Mouse (Mus musculus) frontal cortex, postnatal 25 days (tissue): Measurements from ENCODE around the gene Wrnip1.

Experiments
- DNase-seq, 2 experiments: peaks; one replicate each; pipeline ENCODE4 v3.0.0; 2022; ENCODE audit warnings: low spot score in 2 of 2

Wrnip1 gene

DNA sequence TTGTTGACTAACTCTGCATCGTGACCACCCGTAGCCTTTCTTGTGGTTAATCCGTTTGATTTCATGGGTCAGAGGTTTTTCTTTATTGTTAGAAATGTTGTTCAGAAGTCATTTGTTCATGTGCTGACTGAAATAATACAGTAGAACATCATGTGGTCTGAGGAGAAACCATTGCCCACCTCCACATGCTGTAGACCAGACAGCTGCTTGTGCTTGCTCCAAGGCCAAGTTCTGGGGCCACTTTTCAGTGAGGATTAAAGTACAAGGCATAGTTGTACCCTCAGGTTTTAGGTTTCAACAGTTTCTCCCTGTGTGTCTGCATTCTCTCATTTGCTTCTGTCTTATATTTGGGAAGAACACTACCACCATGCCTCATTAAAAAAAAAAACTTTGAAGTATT is 5.8 kb downstream of the Wrnip1 start:
- no peak for DNase-seq

- no peak for DNase-seq
Measured at GRCm38 (mm10) chr13:32819241-32819640, 17.4 kb downstream of the Wrnip1 start.

DNA sequence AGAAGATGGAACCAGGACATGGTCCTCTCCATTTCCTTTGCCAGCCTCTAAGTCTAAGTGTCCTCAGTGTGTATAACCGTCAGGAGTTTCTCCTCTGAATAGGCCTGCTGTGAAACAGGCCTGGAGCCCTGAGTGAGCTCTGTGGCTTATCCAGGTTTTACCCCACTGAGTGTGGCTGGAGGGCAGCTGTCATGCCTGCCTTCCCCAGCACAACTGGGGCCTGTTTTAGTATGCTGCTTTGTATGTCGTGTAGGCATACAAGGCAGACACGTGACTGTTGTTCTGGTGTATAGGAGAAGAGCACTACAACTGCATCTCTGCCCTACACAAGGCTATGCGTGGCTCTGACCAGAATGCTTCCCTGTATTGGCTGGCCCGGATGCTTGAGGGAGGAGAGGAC is 18.1 kb downstream of the Wrnip1 start:
- no peak for DNase-seq

DNA sequence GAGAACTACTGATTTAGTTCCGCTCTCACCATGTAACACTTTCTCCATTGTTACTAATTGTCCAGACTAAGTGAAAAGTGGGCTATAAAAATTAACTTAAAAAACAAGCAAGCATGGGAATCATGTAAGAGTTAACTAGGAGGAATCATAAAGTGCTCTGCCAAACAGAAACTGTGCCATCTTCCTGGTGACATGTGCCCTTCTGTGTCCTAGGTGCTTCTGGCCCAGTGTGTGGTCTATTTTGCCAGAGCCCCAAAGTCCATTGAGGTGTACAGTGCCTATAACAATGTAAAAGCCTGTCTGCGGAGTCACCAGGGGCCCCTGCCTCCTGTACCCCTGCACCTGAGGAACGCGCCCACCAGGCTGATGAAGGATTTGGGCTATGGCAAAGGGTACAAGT is 19.8 kb downstream of the Wrnip1 start:
- DNase-seq, result no peak

DNA sequence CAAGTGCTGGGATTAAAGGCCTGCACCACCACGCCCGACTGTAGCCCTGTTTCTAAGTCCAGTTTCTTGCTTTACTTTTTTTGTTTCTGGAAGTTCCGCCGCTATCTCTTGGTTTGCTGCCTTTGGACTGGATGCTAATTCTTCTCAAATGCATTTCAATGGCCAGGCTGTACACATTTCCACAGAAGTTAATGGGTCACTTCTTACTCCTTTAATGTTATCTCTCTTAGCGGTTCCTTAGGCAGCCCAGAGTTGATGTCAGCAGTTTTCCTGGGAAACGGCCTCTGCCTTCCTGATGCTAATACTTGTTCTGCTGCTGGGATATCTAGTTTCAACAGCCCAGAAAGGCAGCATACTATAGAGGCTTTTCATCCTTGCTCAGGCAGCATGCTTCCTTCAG is 21.3 kb downstream of the Wrnip1 start:
- DNase-seq, result no peak

GRCm38 (mm10) chr13:32824377-32825330 is 22.8 kb downstream of the Wrnip1 start:
- no peak for DNase-seq

DNA sequence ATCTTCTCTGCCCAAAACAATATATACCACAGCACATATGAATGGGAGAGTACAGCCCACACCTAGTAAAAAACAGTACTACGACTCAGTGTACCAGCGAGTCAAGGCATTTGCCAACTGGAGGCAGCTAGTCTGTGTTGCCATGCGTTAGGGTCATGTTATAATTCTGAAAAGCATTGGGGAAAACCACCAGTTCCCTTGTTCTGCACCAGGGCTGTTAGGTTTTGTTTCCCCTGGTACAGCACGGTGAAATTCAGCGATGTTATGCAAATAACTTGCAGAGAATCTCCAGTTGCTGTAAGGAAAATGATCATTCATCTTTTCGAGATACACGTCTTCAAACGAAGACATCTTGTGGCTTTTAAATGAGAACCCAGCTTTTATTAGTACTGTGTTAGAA is 23.7 kb downstream of the Wrnip1 start:
- no peak for DNase-seq

DNA sequence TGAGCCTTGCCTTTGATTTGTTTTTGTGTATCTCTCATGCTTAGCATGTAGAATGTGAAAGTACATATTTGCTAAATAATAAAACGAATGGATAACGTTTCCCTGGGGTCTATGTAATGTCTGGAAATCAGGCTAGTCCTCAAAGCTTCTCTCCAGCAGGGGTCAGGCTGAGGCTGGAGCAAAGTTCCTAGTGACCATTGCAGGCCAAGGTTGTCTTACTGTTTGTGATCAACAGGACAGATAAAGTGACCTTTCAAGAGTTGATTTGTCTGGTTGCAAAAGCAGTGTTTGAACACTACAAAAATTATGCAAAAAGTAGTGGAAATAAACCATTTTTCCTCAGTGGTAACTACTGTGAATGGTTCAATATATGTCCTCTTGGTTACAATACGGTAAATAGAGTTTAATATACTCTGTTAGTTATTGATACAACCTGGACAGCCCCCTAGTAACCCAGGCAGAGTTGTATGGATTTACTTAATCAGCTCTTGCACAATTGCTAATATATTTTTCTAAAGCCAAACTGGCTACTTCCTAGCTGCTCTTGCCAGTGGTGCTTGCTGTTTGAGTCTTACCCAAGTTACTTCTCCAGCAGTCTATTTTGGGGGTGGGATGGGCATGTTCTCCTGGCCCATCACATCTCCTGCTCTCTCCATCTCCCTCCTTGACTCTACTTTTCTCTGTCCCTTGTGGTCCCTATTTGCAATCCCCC is 25.4 kb downstream of the Wrnip1 start:
- no peak for DNase-seq

DNA sequence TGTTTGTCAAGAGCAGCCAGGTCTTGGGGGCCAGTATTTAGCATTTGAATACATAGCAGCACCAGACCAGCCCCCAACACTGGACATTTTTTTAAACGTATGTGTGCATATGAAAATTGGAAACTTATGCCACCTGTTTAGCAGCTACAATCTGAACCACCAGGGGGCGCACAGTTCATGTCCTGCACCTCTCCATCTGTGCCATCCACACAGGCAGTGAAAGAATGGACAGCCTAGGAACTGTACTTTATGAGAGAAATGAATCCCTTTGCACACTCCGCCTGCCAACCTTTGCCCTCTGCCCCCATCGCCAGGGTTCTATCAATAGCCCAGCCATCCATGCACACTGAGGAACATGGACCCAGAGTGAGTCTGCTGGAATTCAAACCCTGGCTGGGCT is 26.1 kb downstream of the Wrnip1 start:
- DNase-seq, result peak; percentile 43 to 49

GRCm38 (mm10) chr13:32828886-32829285 is 27.0 kb downstream of the Wrnip1 start:
- DNase-seq, result no peak

DNA sequence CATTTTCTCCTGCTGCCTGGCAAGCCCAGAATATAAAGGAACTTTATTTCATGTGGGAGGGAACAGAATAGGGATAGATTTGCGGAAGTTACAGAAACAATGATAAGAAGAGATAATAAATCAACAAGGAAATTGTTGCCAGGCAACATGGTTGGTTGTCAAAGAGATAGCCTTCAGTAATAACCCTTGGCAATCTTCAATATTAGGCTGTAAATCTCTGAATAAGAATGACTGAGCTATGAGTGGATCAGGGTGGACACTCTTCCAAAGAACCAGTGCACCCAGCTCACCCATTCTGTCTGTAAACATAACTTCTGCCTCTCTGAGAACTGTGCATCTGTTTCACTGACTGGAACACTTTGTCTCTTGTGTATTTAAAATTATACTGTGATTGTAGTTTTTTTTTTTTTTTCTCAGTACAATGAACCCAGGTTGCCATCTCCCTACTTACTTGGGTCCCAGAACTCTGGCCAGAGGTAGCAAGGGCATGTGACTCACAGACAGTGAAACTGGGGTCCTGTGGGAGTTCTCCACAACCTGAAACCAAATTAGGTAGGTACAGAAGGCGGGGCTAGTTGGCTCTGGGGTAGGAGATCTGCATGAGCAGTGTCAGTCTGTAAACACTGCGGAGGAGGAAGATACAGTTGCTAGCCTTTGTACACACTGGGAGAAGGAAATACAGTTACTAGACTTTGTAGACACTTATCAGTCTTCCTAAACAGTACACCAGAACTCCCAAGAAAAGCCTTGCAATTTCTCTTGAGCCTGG is 29.9 kb downstream of the Wrnip1 start:
- no peak for DNase-seq

DNA sequence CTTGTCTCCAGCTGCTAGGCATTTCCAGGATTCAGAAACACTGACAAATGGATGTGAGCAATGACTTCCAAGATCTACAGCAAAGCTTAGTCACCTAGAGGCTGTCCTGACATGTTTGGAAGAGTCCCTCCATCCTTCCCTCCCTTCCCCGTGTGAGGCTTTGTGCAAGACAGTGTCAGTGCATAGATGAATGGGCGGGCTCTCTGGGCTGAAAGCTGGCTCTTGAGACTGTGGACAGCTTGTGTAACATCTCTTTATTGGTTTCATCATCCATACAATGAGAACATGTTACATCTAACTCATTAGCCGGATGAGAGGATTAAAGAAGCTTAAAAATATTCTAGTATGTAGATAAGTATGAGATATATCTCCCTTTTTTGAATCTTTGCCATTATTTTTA is 30.9 kb downstream of the Wrnip1 start:
- no peak for DNase-seq

GRCm38 (mm10) chr13:32833237-32833636 is 31.4 kb downstream of the Wrnip1 start:
- DNase-seq, result no peak

- DNase-seq, result no peak
Measured at GRCm38 (mm10) chr13:32834513-32834912, 32.7 kb downstream of the Wrnip1 start.

- DNase-seq, result no peak
Measured at GRCm38 (mm10) chr13:32839314-32839713, 37.5 kb downstream of the Wrnip1 start.

DNA sequence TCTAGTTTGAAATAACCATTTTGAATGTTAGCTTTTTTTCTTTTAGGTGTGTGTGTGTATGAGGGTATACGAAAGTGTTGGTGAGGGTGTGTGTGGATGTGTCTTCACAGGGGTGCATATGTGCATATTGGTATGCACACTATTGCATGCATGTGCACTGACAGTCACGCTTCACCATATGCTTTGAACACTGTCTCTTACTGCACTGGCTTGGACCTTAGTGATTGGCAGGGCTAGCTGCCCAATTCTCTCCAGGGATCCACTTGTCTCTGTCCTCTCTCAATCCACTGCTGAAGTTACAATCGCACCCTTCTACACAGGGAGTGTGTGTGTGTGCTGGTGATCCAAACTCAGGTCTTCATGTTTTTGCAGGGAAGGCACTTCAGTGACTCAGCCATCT is 39.5 kb downstream of the Wrnip1 start:
- no peak for DNase-seq

DNA sequence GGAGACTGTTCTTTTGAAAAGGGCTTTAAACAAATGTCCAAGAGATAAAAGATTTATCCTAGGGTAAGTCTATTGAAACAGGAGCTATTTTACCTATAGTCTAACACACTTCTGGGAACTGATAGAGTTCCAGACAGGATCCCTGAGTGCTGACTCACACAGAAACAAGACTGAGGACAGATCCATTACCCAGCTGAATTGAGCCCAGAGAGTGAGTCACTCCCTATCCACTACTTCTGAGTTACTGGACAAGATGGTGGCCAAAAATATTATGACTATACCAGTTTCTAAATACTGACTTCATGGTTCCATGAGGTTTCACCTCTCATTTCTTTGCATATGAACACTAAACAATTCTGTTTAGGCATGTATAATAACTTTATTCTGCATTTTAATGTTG is 44.4 kb downstream of the Wrnip1 start:
- no peak for DNase-seq

DNA sequence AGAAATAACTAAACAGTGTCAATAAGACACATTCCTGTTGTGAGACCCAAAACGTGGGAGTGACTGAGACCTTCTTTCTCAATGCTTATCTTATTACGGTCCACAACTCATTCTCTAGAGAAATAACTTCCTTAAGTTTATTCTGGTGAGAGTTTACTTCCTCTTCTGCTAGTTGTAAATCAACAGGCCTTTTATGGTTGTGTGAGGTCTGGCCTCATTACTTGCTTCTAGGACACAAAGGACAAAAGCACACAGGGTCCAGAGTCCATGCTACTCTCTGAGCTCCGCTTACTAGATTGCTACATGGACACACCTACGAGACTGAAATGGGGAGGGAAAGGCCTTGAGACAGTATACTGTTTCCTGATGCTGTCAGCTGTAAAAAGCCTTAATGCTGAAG is 47.3 kb downstream of the Wrnip1 start:
- DNase-seq, result no peak

DNA sequence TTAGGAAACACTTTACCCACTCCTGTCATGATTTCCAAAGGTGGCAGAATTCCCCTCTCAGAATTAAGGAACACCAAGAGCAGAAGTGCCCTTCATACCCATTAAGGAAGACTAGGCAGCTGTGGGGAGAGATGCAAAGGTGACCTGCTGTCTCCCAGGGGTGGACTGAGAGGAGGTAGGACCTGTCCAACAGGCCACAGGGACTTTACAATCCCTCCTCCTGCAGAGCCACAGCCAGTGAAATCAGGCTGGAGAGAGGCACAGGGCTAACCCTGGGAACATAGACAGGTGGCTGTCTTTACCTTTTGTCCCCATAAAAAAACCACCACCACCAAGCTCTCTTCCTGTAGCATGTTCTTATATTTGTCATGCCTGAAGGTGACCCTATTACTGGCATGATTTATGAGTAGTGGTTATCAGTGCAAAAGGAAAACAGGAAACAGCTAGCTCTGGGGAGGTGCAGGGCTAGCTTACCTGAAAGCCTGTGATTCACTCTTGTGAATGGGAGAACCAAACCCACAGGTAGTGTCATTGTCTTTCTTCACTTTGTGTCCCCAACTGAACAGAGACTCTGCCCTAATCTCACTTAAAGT is 47.8 kb downstream of the Wrnip1 start:
- DNase-seq, result no peak

DNA sequence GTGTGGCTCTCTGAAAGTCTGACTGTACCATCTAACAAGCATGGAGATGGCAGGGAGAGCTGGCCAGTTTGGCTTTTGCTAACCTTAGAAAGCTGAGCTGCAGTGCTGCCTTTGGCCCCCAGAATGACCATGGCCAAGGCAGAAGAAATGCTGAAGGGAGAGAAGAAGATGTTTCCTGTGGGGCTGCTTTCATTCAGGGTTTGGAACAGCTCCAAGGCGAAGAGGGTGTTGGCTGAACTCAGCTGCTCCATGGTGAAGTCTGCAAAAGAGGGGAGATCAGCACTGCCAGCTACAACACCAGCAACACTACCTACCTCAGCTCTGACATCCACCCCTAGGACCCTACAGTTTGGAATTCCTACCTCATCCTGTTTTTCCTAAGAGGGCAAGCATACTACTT is 48.3 kb downstream of the Wrnip1 start:
- DNase-seq, result no peak

- DNase-seq, result no peak
Measured at GRCm38 (mm10) chr13:32850668-32851404, 49.0 kb downstream of the Wrnip1 start, which contains the start of gene Serpinb1a. Gene Serpinb1a (minus strand): TSS chr13:32851185.
